Mouse (Mus musculus): Measurements from ENCODE around the gene Rpl19.

The Rpl19 gene

GRCm38 (mm10) chr11:98049672-98050519 lies 23.4 kb downstream of the Rpl19 start:
- no peak for ATAC-seq (ENCODE audit: insufficient number of reproducible peaks, low FRiP score, low TSS enrichment)

GRCm38 (mm10) chr11:98050520-98050815 lies 24.0 kb downstream of the Rpl19 start:
- ATAC-seq (ENCODE audit: insufficient number of reproducible peaks, low FRiP score, low TSS enrichment): no peak

- no peak for ATAC-seq (ENCODE audit: insufficient number of reproducible peaks, low FRiP score, low TSS enrichment)
Measured at GRCm38 (mm10) chr11:98050940-98051339, 24.4 kb downstream of the Rpl19 start.

- ATAC-seq (ENCODE audit: insufficient number of reproducible peaks, low FRiP score, low TSS enrichment): no peak
Measured at GRCm38 (mm10) chr11:98051611-98052128, 25.2 kb downstream of the Rpl19 start.

- ATAC-seq (ENCODE audit: insufficient number of reproducible peaks, low FRiP score, low TSS enrichment): no peak
Measured at GRCm38 (mm10) chr11:98052129-98052988, 25.8 kb downstream of the Rpl19 start.

- ATAC-seq (ENCODE audit: insufficient number of reproducible peaks, low FRiP score, low TSS enrichment): peak; percentile 67; the same call in 1 of the 2 replicates
Measured at GRCm38 (mm10) chr11:98052989-98053834, 26.7 kb downstream of the Rpl19 start, which contains the start of gene Stac2. TSS of gene Stac2 (minus strand) at chr11:98053462.

- no peak for ATAC-seq (ENCODE audit: insufficient number of reproducible peaks, low FRiP score, low TSS enrichment)
Measured at GRCm38 (mm10) chr11:98057466-98057865, 31.0 kb downstream of the Rpl19 start.

GRCm38 (mm10) chr11:98057998-98058397 lies 31.5 kb downstream of the Rpl19 start:
- no peak; the same call in 1 of the 2 replicates for ATAC-seq (ENCODE audit: insufficient number of reproducible peaks, low FRiP score, low TSS enrichment)

GRCm38 (mm10) chr11:98059662-98060061 lies 33.2 kb downstream of the Rpl19 start:
- ATAC-seq (ENCODE audit: insufficient number of reproducible peaks, low FRiP score, low TSS enrichment): peak; percentile 49; the same call in 1 of the 2 replicates

- ATAC-seq (ENCODE audit: insufficient number of reproducible peaks, low FRiP score, low TSS enrichment): no peak
Measured at GRCm38 (mm10) chr11:98060104-98060692, 33.7 kb downstream of the Rpl19 start.

GRCm38 (mm10) chr11:98061441-98061840 lies 34.9 kb downstream of the Rpl19 start:
- ATAC-seq (ENCODE audit: insufficient number of reproducible peaks, low FRiP score, low TSS enrichment): no peak

- no peak for ATAC-seq (ENCODE audit: insufficient number of reproducible peaks, low FRiP score, low TSS enrichment)
Measured at GRCm38 (mm10) chr11:98061904-98062562, 35.5 kb downstream of the Rpl19 start.

GRCm38 (mm10) chr11:98066201-98066600 lies 39.7 kb downstream of the Rpl19 start:
- no peak for ATAC-seq (ENCODE audit: insufficient number of reproducible peaks, low FRiP score, low TSS enrichment)

- no peak for ATAC-seq (ENCODE audit: insufficient number of reproducible peaks, low FRiP score, low TSS enrichment)
Measured at GRCm38 (mm10) chr11:98067255-98067654, 40.7 kb downstream of the Rpl19 start.

GRCm38 (mm10) chr11:98073442-98073841 lies 46.9 kb downstream of the Rpl19 start:
- no peak for ATAC-seq (ENCODE audit: insufficient number of reproducible peaks, low FRiP score, low TSS enrichment)

- peak; percentile 66; the same call in 1 of the 2 replicates for ATAC-seq (ENCODE audit: insufficient number of reproducible peaks, low FRiP score, low TSS enrichment)
Measured at GRCm38 (mm10) chr11:98075195-98075808, 48.8 kb downstream of the Rpl19 start.

- ATAC-seq (ENCODE audit: insufficient number of reproducible peaks, low FRiP score, low TSS enrichment): no peak
Measured at GRCm38 (mm10) chr11:98077086-98077485, 50.6 kb downstream of the Rpl19 start.

Measured in cerebellum, adult (tissue).